Mouse (Mus musculus): ENCODE results near the gene Tctn3. TPM values are rescaled to one million over a fixed set of nuclear protein-coding genes. Genes with fewer than 3 reads are reported as not detected.

The Tctn3 gene
- polyA plus RNA-seq, 2 experiments = 11.4 to 17.0 TPM

DNA sequence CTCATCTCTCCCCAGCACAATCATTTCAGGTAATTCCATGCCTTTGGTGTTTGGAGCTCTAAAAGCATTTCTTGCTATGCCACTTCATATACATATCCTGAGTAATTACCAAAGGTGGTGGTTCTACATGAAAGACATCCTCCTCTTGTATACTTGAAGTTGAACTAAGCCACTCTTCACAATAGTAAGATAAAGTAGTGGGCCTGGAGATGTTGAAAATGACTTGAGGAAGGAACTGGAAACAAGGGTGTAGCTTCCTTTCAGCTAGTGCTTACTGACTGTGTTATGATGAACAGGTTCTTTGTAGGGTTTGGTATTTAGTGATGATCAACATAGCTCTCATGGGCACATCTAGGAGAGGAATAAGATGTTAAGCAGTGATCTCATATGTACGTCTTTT is 31.8 kb upstream of the Tctn3 start:
- H3K9me3 ChIP-seq (ENCODE audit: control insufficient read depth, low read length) = no peaks in the 10 kb centered on the region
- ATAC-seq (ENCODE audit: low FRiP score, low read depth) (no peak), DNase-seq (ENCODE audit: low spot score) (no peak)
- no peak overlapping the region for H3K9ac ChIP-seq (ENCODE audit: low read depth, low read length, severe bottlenecking)
- H3K27ac ChIP-seq (replicated peaks; ENCODE audit: low read depth, low read length) = no peak overlapping the region
- H3K4me1 ChIP-seq (ENCODE audit: control insufficient read depth, insufficient read depth, low read length) = peaks cover 15% of the 10 kb centered on the region
- no peaks in the 10 kb centered on the region for H3K36me3 ChIP-seq (ENCODE audit: control insufficient read depth, insufficient read depth, low read length)
- TF ChIP-seq POLR2A (IDR thresholded peaks at IDR 0.05; ENCODE audit: borderline replicate concordance, extremely low read depth, insufficient read depth, insufficient read length) = no peak
- WGBS = 96% methylated on average over 1 of the region's 1 CpGs
- H3K4me2 ChIP-seq (replicated peaks; ENCODE audit: low read depth, low read length, severe bottlenecking) = no peak overlapping the region
- H3K4me3 ChIP-seq (replicated peaks; ENCODE audit: low read length) = no peak overlapping the region
- no peaks in the 10 kb centered on the region for H3K27me3 ChIP-seq (ENCODE audit: control insufficient read depth, insufficient read depth, low read length)

DNA sequence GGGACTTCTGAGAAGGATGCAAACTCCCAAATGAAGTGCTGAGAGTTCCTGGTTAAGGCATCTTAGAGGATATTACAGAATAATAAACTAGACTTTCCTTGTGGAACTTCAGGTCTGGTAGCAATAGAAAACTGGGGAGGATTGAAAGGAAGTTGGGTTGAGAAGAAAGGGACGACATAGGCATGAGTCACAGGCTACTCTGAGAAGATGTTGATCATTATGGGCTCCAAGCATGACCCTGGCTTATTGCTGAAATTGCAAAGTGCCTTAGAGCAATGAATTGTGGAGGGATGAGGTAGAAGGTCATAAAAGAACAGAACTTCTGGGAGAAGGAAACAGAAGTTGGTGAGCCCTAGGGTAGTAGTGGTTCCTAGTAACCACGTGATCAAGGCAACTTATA is 28.8 kb upstream of the Tctn3 start:
- WGBS = 80% methylated on average over 2 of the region's 2 CpGs

DNA sequence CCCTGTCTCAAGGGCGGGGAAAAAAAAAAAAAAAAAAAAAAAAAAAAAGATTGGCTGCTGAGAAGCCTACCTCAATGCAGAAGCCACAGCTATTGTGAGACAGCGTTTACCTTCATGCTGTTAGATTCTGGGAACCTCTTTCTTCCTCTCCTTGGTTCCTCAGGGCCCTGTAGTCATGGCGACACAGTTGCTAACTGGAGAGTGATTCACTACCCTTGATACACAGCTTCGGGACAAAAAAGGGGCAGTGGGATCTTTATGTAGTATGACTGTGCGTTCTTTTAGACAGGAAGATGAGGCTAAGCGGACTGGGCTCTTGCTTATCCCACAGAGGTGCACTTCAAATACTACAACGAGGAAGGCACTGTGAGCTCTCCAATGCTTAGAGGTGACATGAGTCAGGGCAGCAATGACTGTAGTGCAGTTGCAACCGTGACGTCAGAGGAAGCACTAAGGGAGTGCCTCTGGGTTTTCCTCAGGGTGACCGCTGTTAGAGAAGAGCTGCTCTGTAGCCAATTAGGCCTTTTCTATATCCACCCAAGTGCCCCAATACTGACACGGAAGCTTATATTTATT is 27.8 kb upstream of the Tctn3 start:
- Histone ChIP-seq H3K4me1 (ENCODE audit: control insufficient read depth, insufficient read depth, low read length) (no peaks in the 10 kb centered on the region), H3K36me3 (ENCODE audit: control insufficient read depth, insufficient read depth, low read length) (no peaks in the 10 kb centered on the region), H3K9ac (ENCODE audit: low read depth, low read length, severe bottlenecking) (no peak overlapping the region), H3K27me3 (ENCODE audit: control insufficient read depth, insufficient read depth, low read length) (no peaks in the 10 kb centered on the region), H3K4me3 (replicated peaks; ENCODE audit: low read length) (no peak overlapping the region), H3K9me3 (ENCODE audit: control insufficient read depth, low read length) (no peaks in the 10 kb centered on the region), H3K4me2 (replicated peaks; ENCODE audit: low read depth, low read length, severe bottlenecking) (no peak overlapping the region), H3K27ac (replicated peaks; ENCODE audit: low read depth, low read length) (no peak overlapping the region)
- TF ChIP-seq POLR2A (IDR thresholded peaks at IDR 0.05; ENCODE audit: borderline replicate concordance, extremely low read depth, insufficient read depth, insufficient read length) = no peak
- no peak for DNase-seq (ENCODE audit: low spot score)
- 87% methylated on average over 11 of the region's 11 CpGs for WGBS
- ATAC-seq (ENCODE audit: low FRiP score, low read depth) = no peak

More for the DNA sequence above, 28.8 kb upstream of the Tctn3 start:
- H3K27ac ChIP-seq (replicated peaks; ENCODE audit: low read depth, low read length) = no peak overlapping the region
- H3K4me2 ChIP-seq (replicated peaks; ENCODE audit: low read depth, low read length, severe bottlenecking) = no peak overlapping the region
- DNase-seq (ENCODE audit: low spot score) (no peak), ATAC-seq (ENCODE audit: low FRiP score, low read depth) (no peak)
- H3K9ac ChIP-seq (ENCODE audit: low read depth, low read length, severe bottlenecking) = no peak overlapping the region
- no peaks in the 10 kb centered on the region for H3K27me3 ChIP-seq (ENCODE audit: control insufficient read depth, insufficient read depth, low read length)
- H3K4me3 ChIP-seq (replicated peaks; ENCODE audit: low read length) = no peak overlapping the region
- H3K9me3 ChIP-seq (ENCODE audit: control insufficient read depth, low read length) = no peaks in the 10 kb centered on the region
- no peaks in the 10 kb centered on the region for H3K4me1 ChIP-seq (ENCODE audit: control insufficient read depth, insufficient read depth, low read length)
- no peaks in the 10 kb centered on the region for H3K36me3 ChIP-seq (ENCODE audit: control insufficient read depth, insufficient read depth, low read length)
- no peak for TF ChIP-seq POLR2A (IDR thresholded peaks at IDR 0.05; ENCODE audit: borderline replicate concordance, extremely low read depth, insufficient read depth, insufficient read length)

DNA sequence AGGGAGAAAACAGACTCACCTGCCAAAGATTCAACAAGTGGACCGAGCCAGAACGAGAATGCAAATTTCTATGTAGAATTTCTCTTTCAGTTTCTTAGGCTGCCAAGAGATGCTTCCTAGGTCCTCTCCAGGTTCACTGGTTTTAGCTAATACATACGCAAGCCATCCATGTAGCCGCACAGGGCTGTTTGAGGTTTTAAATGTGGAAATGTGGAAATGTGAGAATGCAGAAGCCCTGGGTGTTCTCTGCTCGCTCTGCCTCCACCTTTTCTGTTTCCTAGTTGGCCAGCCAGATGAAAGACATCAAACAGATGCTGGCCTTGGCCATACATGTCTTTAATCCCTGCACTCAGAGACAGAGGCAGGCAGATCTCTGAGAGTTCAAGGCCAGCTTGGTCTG is 26.5 kb upstream of the Tctn3 start:
- 87% methylated on average over 5 of the region's 5 CpGs for WGBS
- no peak for TF ChIP-seq POLR2A (IDR thresholded peaks at IDR 0.05; ENCODE audit: borderline replicate concordance, extremely low read depth, insufficient read depth, insufficient read length)
- H3K9me3 ChIP-seq (ENCODE audit: control insufficient read depth, low read length) = no peaks in the 10 kb centered on the region
- H3K4me1 ChIP-seq (ENCODE audit: control insufficient read depth, insufficient read depth, low read length) = no peaks in the 10 kb centered on the region
- H3K9ac ChIP-seq (ENCODE audit: low read depth, low read length, severe bottlenecking) = no peak overlapping the region
- H3K27ac ChIP-seq (replicated peaks; ENCODE audit: low read depth, low read length) = no peak overlapping the region
- no peak overlapping the region for H3K4me3 ChIP-seq (replicated peaks; ENCODE audit: low read length)
- no peak for ATAC-seq (ENCODE audit: low FRiP score, low read depth)
- DNase-seq (ENCODE audit: low spot score) = no peak
- no peak overlapping the region for H3K4me2 ChIP-seq (replicated peaks; ENCODE audit: low read depth, low read length, severe bottlenecking)
- H3K36me3 ChIP-seq (ENCODE audit: control insufficient read depth, insufficient read depth, low read length) = no peaks in the 10 kb centered on the region
- H3K27me3 ChIP-seq (ENCODE audit: control insufficient read depth, insufficient read depth, low read length) = no peaks in the 10 kb centered on the region

DNA sequence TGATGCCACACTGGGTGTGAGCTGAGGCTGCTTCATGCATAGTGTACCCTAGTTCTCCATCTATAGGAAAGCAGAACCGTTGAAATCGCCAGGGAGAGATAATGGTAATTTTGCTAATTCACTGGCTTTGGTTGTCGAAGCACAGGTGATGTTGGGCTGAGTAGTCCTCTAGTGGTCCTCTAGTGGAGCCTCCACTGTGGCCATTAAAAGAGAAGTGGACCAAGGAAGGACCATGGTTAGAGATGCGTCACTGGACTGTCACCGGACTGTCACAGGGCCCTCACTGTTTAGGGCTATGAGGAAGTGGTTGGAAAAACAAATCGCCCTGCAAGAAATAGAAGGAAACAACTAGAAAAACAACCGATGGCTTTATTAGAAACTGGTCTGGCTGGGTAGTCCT is 25.6 kb upstream of the Tctn3 start:
- no peaks in the 10 kb centered on the region for H3K4me1 ChIP-seq (ENCODE audit: control insufficient read depth, insufficient read depth, low read length)
- no peak overlapping the region for H3K27ac ChIP-seq (replicated peaks; ENCODE audit: low read depth, low read length)
- no peak overlapping the region for H3K9ac ChIP-seq (ENCODE audit: low read depth, low read length, severe bottlenecking)
- no peak for ATAC-seq (ENCODE audit: low FRiP score, low read depth)
- no peaks in the 10 kb centered on the region for H3K27me3 ChIP-seq (ENCODE audit: control insufficient read depth, insufficient read depth, low read length)
- TF ChIP-seq POLR2A (IDR thresholded peaks at IDR 0.05; ENCODE audit: borderline replicate concordance, extremely low read depth, insufficient read depth, insufficient read length) = no peak
- 88% methylated on average over 7 of the region's 7 CpGs for WGBS
- no peak overlapping the region for H3K4me2 ChIP-seq (replicated peaks; ENCODE audit: low read depth, low read length, severe bottlenecking)
- no peaks in the 10 kb centered on the region for H3K9me3 ChIP-seq (ENCODE audit: control insufficient read depth, low read length)
- no peak overlapping the region for H3K4me3 ChIP-seq (replicated peaks; ENCODE audit: low read length)
- H3K36me3 ChIP-seq (ENCODE audit: control insufficient read depth, insufficient read depth, low read length) = no peaks in the 10 kb centered on the region
- no peak for DNase-seq (ENCODE audit: low spot score)

DNA sequence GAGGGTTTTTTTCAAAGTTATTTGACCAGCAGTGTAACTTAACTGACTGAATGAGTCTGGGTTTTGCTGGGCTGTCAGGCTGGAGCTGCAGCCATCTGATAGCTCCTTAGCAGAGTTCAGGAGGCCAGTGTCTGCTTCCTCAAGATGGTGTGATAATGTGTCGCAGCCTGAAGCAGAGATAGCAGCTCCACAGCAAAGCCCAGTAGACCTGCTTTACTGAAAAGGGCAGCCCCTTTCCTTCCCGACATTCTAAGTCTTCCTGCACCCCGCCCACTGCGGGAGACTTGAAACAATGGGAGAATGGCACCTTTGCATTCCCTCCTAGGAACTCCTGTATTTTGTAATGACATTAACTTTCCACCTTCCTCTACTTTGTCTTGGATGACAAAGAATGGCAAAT is 25.1 kb upstream of the Tctn3 start:
- H3K9ac ChIP-seq (ENCODE audit: low read depth, low read length, severe bottlenecking) = no peak overlapping the region
- WGBS = 66% methylated on average over 4 of the region's 4 CpGs
- no peak for TF ChIP-seq POLR2A (IDR thresholded peaks at IDR 0.05; ENCODE audit: borderline replicate concordance, extremely low read depth, insufficient read depth, insufficient read length)
- no peaks in the 10 kb centered on the region for H3K27me3 ChIP-seq (ENCODE audit: control insufficient read depth, insufficient read depth, low read length)
- H3K36me3 ChIP-seq (ENCODE audit: control insufficient read depth, insufficient read depth, low read length) = no peaks in the 10 kb centered on the region
- no peaks in the 10 kb centered on the region for H3K4me1 ChIP-seq (ENCODE audit: control insufficient read depth, insufficient read depth, low read length)
- no peak overlapping the region for H3K27ac ChIP-seq (replicated peaks; ENCODE audit: low read depth, low read length)
- no peak overlapping the region for H3K4me3 ChIP-seq (replicated peaks; ENCODE audit: low read length)
- ATAC-seq (ENCODE audit: low FRiP score, low read depth) (no peak), DNase-seq (ENCODE audit: low spot score) (no peak)
- no peaks in the 10 kb centered on the region for H3K9me3 ChIP-seq (ENCODE audit: control insufficient read depth, low read length)
- no peak overlapping the region for H3K4me2 ChIP-seq (replicated peaks; ENCODE audit: low read depth, low read length, severe bottlenecking)

Measured in limb, embryonic 14.5 days (tissue).